Mouse (Mus musculus) T-cell, adult 2 months (primary cell): ENCODE results near the gene Chrnb2.

ENCODE experiments used
- DNase-seq: peaks from one replicate; pipeline ENCODE4 v3.0.0; 2022; ENCODE audit warnings: low spot score

The Chrnb2 gene

DNA sequence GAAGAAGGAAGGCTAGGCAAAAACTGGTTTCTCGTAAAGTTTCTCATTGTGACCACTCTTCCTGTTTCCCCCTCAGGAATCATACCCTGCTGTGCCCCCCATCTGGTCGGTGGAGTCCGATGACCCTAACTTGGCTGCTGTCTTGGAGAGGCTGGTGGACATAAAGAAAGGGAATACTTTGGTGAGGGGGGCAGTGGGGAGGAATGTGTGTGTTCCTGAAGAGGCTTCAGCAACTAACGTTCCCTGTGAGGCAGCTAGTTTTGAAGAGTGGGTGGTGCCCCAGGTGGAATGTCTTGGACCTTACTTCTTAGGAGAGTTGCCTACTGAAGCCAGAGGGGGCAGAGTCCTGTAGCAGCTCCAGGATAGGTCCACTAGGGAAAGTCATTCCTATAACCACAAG is 11.6 kb upstream of the Chrnb2 start:
- no peak for DNase-seq

DNA sequence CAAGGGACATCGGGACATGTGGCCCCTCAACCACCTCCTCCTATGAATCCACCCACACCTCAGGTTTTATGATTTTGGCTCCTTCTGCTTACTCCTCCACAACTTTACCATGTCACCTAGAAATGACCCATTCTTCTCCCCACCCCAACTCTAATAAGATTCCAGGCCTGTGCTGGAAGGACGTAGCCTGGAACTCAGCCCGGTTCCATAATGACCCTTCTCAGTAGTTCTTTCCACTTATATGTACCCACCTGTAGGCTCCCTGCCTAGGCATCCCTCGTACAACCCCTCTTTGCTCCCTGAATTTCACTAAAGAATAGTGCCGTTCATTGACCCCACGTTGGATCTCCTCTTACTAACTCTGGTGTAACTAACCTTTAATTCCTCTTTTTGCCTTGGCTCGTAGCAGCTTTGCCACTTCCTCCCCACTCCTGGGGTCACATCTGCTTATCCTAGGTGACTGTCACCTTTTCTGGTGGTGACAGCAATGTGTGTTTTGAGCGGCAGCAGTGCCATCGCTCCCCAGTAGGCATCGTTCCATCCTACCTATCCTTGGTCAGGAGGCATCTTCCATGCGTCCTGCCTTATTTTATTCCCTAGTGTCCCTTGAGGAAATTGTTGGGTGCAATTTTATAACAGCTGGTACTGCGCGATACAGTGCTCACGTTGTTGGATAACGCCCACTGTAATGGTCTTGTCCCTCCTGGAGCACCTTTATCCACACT is 10.0 kb upstream of the Chrnb2 start:
- DNase-seq: peak; percentile 15

DNA sequence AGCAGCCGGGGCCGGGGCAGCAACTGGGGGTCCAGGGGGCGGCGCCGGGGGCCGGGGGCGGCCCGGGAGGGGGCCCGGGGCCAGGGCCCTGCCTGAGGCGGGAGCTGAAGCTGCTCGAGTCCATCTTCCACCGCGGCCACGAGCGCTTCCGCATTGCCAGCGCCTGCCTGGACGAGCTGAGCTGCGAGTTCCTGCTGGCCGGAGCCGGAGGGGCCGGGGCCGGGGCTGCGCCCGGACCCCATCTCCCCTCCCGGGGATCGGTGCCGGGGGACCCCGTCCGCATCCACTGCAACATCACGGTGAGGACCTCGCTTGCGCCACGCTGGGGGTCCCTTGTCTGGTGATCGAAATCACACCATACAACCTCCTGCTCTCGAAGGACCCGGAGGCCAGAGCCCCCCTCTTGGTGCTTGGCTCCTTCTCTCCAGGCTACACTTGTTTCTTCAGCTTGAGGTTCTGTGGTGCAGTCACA is 9.3 kb upstream of the Chrnb2 start:
- no peak for DNase-seq

DNA sequence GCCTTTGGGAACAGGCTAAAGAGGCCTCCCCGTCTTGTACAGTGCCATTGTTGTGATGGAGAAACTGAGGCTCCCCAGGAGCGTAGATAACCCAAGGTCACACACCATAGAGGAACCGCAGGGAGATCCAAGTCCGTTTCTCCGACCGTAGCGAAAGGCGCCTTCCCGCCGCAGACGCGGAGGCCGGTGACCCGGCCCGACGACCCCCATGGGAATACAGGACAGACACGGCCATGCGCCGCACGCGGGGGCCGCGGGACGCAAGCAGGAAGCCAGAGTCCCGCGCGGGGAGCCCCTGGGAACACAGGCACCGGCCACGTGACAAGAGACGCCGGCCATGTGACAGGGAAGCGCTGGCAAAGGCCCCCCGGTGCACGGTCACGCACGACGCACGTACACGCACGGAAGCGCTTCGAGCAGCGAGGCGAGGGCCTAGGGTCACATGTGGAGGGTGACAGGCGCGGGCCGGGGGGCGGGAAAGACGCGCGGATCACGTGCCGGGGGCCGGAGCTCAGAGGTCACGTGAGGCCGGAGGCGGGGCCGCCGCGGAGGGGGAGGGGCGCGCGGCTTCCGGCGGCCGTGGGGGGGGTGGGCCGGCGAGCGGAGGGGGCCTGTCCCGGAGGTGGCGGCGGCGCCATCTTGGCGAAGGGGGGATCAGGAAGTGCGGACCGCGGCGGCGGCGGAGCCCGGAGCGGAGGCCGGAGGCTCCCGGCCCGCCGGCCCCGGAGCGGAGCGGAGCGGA is 8.7 kb upstream of the Chrnb2 start, which contains the start of gene Ube2q1:
TSS of gene Ube2q1 (plus strand) at position 649 of the 742 bp plus-strand sequence.
- peak; percentile 96 for DNase-seq

DNA sequence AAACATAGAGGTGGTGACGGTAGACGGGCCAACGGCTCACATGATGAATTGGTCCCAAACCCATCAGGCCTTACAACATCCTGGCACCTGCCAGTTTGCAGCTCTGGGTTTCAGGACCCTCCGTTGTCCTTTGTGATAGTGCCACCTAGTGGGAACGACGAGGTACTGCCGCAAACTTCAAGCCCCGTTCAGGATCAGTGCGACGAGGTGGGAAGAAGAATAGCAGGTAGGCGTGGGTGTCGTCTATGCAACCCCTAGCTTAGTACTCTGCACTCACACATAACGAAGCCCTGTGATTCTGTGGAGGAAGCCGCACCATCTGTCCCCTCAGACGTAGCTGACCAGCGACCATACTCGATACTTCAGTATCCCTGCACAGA is 8.1 kb upstream of the Chrnb2 start:
- peak; percentile 90 for DNase-seq

DNA sequence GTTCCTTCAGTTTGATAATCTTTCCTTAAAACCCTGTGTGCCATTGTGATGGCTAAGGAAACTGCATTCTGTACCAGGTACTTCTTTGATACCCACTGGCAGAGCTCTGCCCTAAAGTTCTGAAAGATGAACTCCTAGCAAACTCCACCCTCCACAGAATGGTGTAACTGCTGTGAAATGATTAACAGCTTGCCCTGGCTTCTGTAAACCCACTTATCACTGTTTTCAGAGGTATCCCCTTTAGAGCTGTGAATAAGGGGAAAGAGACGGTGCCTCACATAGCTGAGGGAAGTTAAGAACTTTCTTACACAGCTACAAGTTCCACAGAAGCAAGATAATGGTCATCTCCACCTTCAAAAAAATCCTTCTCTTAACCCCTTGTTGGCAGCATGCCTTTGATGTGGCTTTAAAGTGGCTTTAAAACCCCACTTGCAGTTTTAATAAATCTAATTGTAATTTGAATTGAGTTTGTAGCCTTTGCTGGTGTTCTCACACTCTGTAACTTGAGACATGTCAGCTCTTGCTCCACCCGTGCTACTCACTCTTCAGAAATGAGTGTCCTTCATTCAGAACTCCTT is 6.1 kb upstream of the Chrnb2 start:
- no peak for DNase-seq

DNA sequence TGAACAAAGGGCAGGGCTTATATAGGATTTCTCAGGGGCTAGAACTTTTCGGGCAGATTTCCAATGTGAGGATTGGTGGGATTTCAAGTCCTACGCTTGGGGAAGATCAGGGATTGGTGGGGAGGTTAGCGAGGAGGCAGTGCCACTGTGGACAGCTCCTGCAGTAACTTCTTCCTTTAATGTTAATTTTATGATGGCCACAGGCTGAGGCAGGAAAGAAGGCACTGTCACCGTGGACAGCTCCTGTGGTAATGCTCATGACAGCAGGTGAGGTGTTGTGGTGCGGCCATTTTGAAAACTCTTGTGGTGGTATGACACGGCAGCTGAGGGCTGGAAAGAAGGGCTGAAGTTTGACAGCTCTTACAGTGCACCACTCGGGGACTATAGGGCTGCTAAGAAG is 5.2 kb upstream of the Chrnb2 start:
- DNase-seq: no peak

DNA sequence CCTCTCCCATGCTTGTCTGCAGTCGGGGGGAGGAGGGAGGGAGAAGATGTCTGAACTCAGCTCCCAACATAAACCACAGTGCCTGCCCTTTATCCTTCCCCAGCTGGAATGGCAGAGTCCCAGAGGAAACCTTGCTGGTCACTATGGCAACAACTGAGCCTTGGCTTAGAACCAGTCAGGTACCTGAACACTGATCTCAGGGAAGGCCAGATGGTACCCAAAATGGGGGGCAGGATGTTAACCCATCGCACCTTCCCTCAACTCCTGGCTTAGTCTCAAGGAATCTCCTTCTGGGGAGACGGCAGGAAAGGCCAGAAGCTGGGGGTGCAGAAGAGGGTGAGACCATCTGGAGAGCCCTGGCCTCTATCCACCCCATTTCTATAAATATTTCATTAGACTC is 4.6 kb downstream of the Chrnb2 start:
- no peak for DNase-seq

DNA sequence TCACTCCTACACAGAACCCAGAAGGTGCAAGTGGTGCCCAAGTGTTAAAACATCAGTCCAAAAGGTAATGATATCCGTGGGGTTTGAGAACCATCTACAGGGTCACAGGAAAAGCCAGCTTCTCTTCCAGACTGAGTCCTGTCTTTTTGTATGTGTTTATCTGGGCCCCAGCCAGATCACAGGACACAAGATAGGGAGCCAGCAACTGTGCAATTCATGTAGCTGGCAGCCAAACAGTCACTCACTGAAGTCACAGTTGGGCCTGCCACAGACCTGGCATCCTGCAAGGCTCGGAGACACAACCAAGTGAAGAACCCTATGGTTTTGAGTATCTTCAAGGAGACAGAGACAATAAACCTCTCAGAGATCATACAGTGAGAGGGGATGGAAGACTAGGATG is 6.6 kb downstream of the Chrnb2 start:
- DNase-seq: no peak

DNA sequence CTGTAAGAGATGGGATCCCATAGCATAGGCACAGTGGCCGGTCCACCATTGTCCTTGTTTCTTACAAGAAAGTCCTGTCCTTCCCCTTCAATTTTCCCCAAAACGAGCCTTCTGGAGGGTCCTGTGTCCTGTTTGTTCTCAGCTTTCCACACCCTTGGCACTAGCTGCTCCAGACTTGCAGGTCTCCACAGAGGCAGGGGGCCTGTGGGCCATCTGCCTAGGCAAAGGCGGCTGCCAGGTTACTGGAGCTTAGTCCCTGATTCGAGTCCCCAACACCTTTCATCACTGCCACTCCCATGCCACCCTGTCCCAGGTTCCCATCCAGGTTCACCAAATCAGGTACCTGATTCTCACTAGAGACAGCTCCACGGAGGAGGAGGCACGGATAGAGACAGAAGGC is 9.1 kb downstream of the Chrnb2 start:
- DNase-seq: no peak

DNA sequence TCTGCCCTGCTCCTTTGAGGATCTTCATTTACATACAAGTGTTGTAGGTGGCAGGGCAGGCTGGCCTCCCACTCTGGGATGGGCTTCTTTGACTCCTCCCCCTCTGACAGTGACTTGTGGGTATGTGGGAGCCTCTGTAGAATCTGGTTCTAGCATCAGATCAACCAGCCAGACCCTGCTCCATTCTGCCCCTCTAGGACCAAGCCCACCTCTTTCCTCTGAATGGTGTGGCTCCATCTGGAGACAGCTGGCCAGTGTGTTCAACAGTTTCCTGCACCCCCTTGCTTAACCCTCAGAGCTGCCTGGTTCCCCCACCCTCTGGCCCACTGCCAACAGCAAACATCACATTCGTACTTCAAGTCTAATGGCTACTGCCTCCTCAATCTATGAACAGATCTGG is 12.1 kb downstream of the Chrnb2 start:
- no peak for DNase-seq

DNA sequence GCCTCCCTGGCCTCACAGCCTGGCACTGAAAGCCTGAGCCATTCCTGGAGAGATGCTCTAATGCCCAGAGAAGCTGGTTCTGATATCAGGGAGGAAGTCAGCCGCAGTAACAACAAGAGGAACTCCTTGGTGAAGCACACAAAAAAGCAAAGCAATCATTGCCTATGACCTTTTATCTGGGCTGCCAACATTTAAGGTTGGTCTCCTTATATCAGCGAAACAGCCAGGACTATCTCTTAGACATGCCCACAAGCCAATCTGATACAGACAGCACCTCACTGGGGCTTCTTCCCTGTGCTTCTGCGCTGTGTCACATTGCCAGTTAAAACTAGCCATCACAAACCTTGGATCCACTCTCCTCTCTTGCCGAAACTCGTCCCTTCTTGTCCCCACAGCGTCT is 25.9 kb downstream of the Chrnb2 start:
- no peak for DNase-seq

DNA sequence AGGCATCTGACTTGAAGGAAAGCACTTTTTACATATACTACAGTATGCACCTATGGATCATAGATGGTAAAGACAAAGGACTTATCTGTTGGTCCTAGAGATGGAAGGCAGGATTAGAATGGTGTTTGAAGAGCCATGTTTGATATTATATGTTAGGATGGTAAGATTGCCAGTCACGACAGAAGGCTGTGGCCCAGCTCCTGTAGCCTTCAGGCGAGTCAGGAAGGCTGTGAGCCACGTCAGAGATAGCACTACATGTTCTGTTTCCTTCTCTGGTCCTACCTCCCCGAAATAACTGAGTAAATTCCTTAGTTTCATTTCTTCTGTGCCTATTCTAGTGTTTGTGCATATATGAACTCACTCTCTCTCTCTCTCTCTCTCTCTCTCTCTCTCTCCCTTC is 32.3 kb downstream of the Chrnb2 start:
- DNase-seq: no peak

DNA sequence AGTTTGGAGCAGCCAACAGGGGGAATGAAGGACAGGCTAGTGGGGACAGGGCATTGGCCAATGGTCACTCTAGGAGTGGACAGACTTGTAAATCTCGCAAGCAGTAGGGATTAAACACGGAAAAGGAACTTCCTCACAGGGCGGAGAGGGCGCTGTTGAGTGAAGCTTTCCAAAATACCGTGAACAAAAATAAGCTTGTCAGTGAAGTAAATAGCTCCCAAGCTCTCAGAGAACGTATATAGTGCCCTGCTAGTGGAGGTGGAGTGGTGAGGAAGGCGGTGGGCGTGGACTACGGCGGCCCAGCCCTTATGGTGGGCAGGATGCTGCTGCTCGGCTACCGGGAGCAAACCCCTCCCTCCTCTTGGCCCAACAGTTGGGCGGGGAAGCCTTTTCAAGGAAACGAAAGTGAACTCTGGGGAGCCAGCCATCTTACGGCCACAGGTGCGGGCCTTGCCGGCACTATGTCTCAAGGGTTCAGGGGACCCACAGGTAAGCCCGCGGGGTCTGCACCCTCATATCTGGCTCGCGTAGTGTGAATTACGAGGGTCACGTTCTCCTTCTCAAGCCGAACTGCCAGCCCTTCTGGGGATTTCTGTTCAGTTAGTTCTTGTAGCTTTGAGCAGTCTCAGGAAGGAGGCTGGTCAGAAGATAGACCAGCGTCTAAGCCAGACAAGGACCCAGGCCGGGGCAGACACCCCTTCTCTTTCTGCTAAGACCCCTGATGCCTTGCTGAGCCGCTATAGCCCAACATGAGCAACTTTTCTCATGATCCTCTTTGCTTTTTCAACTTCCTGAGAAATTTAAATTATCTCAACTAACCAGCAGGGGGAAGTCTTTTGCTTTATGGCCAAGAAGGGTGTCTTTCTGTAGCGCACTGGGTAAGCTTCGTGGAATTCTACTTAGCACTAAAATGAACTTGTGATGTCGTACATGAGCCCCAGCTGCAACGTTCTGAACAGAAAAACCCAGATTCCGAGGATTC is 33.8 kb downstream of the Chrnb2 start:
- DNase-seq: peak; percentile 94

DNA sequence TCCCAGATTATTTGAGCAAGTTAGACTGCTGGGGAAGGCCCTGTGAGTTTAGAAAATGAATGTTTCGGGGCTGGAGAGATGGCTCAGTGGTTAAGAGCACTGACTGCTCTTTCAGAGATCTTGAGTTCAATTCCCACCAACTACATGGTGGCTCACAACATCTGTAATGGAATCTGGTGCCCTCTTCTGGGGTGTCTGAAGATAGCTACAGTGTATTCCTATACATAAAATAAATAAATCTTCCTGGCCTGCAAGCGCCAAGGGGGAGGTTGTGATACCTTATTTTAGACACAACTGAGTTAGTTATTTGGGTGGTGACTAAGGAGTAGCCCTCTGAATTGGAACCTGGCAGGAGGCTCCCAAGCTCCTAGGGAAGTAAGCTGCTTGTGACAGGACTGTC is 35.6 kb downstream of the Chrnb2 start:
- no peak for DNase-seq

DNA sequence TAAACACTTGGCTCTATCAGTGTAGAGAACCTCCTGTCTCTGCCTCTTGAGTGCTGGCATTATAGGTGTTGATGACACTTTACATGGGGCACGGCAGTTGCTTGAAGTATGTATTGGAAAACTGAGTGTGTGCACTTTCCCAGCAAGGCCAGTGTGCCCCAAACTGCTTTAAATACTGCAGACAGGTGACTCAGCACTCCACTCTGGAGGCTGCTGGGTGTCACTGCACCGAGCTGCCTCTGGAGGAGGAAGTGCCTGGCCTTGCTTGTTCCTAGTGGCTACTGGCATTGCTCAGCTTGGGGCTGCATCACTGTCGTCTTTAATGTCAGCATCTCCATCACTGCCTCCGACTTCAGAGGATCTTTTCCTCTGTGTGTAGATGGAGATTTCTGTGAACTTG is 37.4 kb downstream of the Chrnb2 start:
- peak; percentile 54 for DNase-seq

DNA sequence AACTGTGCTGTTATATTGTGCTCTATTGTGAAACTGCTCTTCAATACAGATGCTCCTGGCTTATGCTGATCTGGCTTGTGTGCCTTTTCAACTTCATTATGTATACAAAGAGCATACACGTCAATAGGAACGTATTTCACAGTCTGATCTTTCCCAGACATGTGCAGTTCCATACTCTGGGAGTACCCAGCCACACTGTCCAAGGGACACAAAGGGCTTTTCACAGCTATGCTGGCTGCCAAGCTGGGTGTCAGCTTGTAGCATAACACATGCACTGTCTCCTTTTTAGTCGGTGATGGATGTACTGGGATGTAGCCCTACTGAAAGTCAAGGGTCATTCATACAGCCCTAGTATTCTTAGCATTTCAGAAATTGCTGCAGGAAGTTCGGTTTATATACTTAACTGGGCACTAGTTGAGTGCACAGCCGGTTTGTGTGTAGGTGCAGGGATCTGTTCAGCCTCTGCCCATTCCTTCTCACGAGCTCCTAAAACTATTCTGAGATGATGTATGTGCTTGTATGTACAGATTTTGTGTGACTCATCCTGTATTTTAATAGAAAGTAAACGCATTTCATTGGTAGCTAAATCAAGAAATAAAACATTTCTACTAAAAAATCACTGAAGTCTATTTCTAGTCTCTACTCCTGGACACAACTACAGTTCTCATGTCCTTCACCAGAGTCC is 40.9 kb downstream of the Chrnb2 start:
- DNase-seq: no peak

DNA sequence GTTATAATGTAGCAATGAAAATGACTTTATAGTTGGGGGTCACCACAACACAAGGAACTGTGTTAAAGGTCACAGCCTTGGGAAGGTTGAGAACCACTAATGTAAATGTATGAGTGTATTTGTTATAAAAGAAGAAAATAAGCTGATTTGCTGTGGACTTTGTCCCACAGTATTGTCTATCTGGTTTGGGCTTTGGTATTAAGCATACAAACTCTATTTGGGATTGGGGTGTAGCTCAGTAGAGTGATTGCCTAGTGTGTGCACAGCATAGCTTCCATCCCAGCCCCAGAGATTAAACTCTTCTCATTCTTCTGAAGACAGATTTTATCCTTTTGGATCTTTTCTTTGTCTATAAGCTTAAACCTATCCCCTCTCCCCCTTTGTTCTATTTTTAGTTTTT is 42.4 kb downstream of the Chrnb2 start:
- no peak for DNase-seq

DNA sequence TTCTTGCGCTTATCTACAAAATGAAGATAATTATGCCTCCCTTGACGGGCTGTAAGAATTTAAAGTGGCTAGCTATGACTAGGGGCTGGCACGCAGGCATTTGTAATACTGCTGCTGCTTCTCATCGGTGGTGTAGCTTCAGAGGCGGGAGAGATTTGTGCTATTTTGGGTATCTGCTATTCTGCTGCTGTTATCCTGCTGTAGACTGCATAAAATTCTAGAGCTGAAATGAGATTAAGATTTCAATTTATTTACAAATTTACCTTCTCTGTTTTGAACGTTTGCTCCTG is 48.5 kb downstream of the Chrnb2 start:
- DNase-seq: no peak

DNA sequence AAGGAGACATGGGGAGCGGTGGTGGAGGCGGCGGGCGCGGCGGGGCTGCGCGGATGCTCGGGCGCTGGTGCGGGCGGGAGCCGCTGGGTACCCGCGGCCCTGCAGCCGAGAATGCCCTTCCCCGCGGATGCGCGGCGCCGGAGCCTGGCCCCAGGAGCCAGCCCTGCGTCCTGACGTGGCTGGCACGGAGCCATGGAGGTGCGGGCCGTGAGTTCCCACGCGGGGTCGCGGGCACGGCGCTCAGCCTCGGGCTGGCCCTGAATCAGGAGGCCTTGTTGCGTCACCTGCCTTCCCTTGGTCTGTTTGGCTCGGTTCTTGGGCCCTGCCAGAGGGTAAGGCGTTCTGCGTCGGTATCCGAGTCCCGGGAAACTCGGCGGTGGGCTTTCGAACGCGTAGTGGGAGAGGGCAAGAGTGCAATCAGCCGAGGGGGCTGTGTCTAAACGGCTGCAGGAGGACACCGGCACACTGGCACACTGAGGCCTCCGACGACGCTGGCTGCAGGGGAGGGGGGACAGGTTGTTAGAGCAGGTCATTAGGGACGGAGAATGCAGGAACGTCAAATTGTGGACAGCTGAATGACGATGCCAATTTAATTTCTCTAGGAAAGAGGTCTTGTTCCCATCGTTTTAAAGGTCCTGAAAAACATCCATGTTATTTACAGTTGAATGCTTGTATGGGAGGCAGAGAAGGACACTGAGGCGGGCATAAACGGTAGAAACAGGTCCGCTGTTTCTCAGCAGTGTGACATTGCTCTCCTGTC is 49.0 kb downstream of the Chrnb2 start:
- DNase-seq: peak; percentile 39
